21 mouse cellular contexts compared by ENCODE assay signal in the genomic region with DNA sequence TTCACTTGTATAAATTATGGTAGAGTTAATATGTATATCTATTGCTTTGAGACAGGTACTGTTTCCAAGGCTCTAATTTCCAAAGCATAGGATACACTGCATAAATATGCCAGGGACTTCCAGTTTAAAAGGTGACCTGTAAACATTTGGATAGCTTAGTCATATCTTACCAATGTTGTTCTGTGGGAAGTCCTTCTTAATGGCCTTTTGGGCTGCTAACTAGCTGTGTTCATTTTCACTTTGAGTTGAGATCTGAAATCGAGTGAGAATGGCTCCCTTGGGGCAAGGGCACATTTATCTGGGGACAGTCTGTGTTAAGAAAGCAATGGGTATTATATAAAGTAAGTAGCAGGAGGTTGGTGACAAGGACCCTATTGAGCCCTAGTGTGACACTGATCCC. TPM values are rescaled to one million over a fixed set of nuclear protein-coding genes. Genes with fewer than 3 reads are reported as not detected.
DNase-seq lines count a peak whose midpoint lies in the region; ATAC-seq and TF ChIP-seq lines count a peak whose summit lies in the region.
"Had no signal": no experiment of that assay in that cellular context is flagged by ENCODE, and none has a peak within 500 bp of the region (broad histone marks: within the 10 kb centered on the region; RNA-seq: fewer than 3 reads in every experiment).

No protein-coding gene starts in this region.

- DNase-seq in CH12.LX (ENCODE audit: extremely low read depth) = no peak
- DNase-seq in G1E (ENCODE audit: low spot score) = no peak
- no peak for DNase-seq in MEL (ENCODE audit: low read depth, low spot score)
- no peak for DNase-seq in urinary bladder, adult 2 months (ENCODE audit: low spot score)
- DNase-seq in ovary, postnatal 10 days (ENCODE audit: low spot score) = no peak
- DNase-seq in heart, adult 2 months = no peak
- DNase-seq: adrenal gland, adult 2 months; adrenal gland, adult 8-10 months; adrenal gland, postnatal 10 days; adrenal gland, postnatal 14 days; adrenal gland, postnatal 25 days; adrenal gland, postnatal 36 days; cerebellum, adult 11 months; cerebellum, adult 11-12 months; cerebellum, adult 18-20 months; cerebellum, adult 2 months; cerebellum, adult 8-10 months; cerebellum, adult 9-10 months had no signal

- peak; percentile 81 for TF ChIP-seq EP300 in CH12.LX (IDR thresholded peaks at IDR 0.05; ENCODE audit: low read length)
- TF ChIP-seq EP300 in MEL (IDR thresholded peaks at IDR 0.05; ENCODE audit: low read depth in 1 of 2, low read length in 2 of 2) = no peak
- no peak for TF ChIP-seq EP300 in heart, adult 2 months (IDR thresholded peaks at IDR 0.05; ENCODE audit: insufficient read depth, low read depth, low read length)

- peak overlapping the region; percentile 74; the same call in 1 of the 2 replicates for H3K27ac ChIP-seq in CH12.LX (ENCODE audit: insufficient read depth, low read depth)
- peak overlapping the region; percentile 11; the same call in 1 of the 2 replicates for H3K27ac ChIP-seq in MEL (ENCODE audit: control insufficient read depth, low read depth, low read length)
- no peak overlapping the region for H3K27ac ChIP-seq in heart, adult 2 months

- in situ Hi-C loops in CH12.LX (cut with MboI; ENCODE audit: low pct_ligation_motif_present, low pct_unique_long_range_greater_than_20kb, low sequenced_read_pairs) = loop anchor here (10.0 kb wide), 1 partner anchor 349 kb away; a partner anchor contains a TSS

- H3K9ac ChIP-seq in CH12.LX (ENCODE audit: insufficient read depth, low read depth) (peak overlapping the region; percentile 40; the same call in 1 of the 2 replicates), MEL (ENCODE audit: control insufficient read depth, low read depth, low read length, poor library complexity, severe bottlenecking) (no peak overlapping the region)
- no peak overlapping the region for H3K9ac ChIP-seq in heart, adult 2 months (ENCODE audit: low read depth, low read length)

- intact Hi-C loops in heart, adult 2 months (cut with DNase I) = loop anchor here (5.0 kb wide), 1 partner anchor 44 kb away; no protein-coding TSS in a partner anchor

- H3K4me3 ChIP-seq in CH12.LX (replicated peaks in 1 of 3; ENCODE audit: low read depth in 2 of 3, low read length in 2 of 3, poor library complexity in 1 of 3) (no peak overlapping the region), G1E (ENCODE audit: low read depth, low read length) (peak overlapping the region; percentile 31; the same call in 1 of the 2 replicates), MEL (ENCODE audit: control insufficient read depth in 1 of 2, insufficient read depth in 1 of 2, low read depth in 2 of 2, low read length in 2 of 2) (no peak overlapping the region)
- H3K4me3 ChIP-seq in heart, adult 2 months = no peak overlapping the region

- TF ChIP-seq CTCF in CH12.LX (conservative IDR thresholded peaks at IDR 0.05 in 1 of 2, IDR thresholded peaks at IDR 0.05 in 1 of 2; ENCODE audit: low read depth in 2 of 2, low read length in 2 of 2) (no peak), G1E (IDR thresholded peaks at IDR 0.05; ENCODE audit: low read depth, low read length) (no peak), MEL (IDR thresholded peaks at IDR 0.05 in 2 of 3, conservative IDR thresholded peaks at IDR 0.05 in 1 of 3; ENCODE audit: control insufficient read depth in 1 of 3, insufficient read depth in 1 of 3, low read depth in 2 of 3, low read length in 3 of 3, poor library complexity in 1 of 3, severe bottlenecking in 1 of 3) (no peak)
- no peak for TF ChIP-seq CTCF in heart, adult 2 months (IDR thresholded peaks at IDR 0.05)

- dilution Hi-C loops in CH12.LX (cut with MboI; ENCODE audit: extremely low pct_ligation_motif_present, extremely low pct_unique_long_range_greater_than_20kb, low sequenced_read_pairs) = no loop called here

- H3K4me2 ChIP-seq in CH12.LX (ENCODE audit: insufficient read depth, low read depth, poor library complexity, severe bottlenecking) = peak overlapping the region; percentile 77

- H3K9me3 ChIP-seq in CH12.LX (replicated peaks; ENCODE audit: low read length) (no peaks in the 10 kb centered on the region), G1E (replicated peaks) (no peaks in the 10 kb centered on the region), MEL (replicated peaks; ENCODE audit: insufficient read depth, low read length) (no peaks in the 10 kb centered on the region)

- TF ChIP-seq RAD21 in CH12.LX (IDR thresholded peaks at IDR 0.05; ENCODE audit: low read depth, low read length) (no peak), MEL (IDR thresholded peaks at IDR 0.05; ENCODE audit: low read depth, low read length) (no peak)

- H3K4me1 ChIP-seq in CH12.LX (ENCODE audit: control insufficient read depth in 1 of 2, insufficient read depth in 2 of 2) (peaks cover 37 to 61% of the 10 kb centered on the region in 2 experiments), G1E (ENCODE audit: insufficient read depth, low read depth, low read length) (peaks cover 87% of the 10 kb centered on the region), MEL (ENCODE audit: control insufficient read depth in 1 of 2, insufficient read depth in 2 of 2, low read length in 2 of 2) (peaks cover 4 to 60% of the 10 kb centered on the region in 2 experiments)
- peaks cover 9% of the 10 kb centered on the region for H3K4me1 ChIP-seq in heart, adult 2 months (ENCODE audit: control insufficient read depth, insufficient read depth, low read length)

- H3K27me3 ChIP-seq in CH12.LX (replicated peaks) (no peaks in the 10 kb centered on the region), G1E (ENCODE audit: insufficient read depth, low read length) (peaks cover 25% of the 10 kb centered on the region), MEL (ENCODE audit: control insufficient read depth in 1 of 2, insufficient read depth in 2 of 2, low read length in 2 of 2) (no peaks in the 10 kb centered on the region)
- H3K27me3 ChIP-seq in heart, adult 2 months (ENCODE audit: control insufficient read depth, insufficient read depth, low read length) = no peaks in the 10 kb centered on the region

- TF ChIP-seq POLR2A in CH12.LX (IDR thresholded peaks at IDR 0.05; ENCODE audit: low read depth, low read length) (no peak), MEL (IDR thresholded peaks at IDR 0.05; ENCODE audit: control insufficient read depth in 1 of 2, insufficient read depth in 1 of 2, low read depth in 1 of 2, low read length in 2 of 2, poor library complexity in 1 of 2) (no peak)
- no peak for TF ChIP-seq POLR2A in heart, adult 2 months (IDR thresholded peaks at IDR 0.05; ENCODE audit: insufficient read depth, low read depth, low read length)

- WGBS in heart, adult 2 months = 50% methylated on average over 1 of the region's 1 CpGs

- peaks cover 31% of the 10 kb centered on the region for H3K79me2 ChIP-seq in CH12.LX (replicated peaks; ENCODE audit: control insufficient read depth, extremely low read depth, insufficient read depth, poor library complexity, severe bottlenecking)
- peaks cover 7% of the 10 kb centered on the region for H3K79me2 ChIP-seq in MEL (ENCODE audit: control insufficient read depth, insufficient read depth, low read length, poor library complexity)
- H3K79me2 ChIP-seq in heart, adult 2 months (replicated peaks; ENCODE audit: control insufficient read depth, insufficient read depth, low read length) = no peaks in the 10 kb centered on the region

- H3K36me3 ChIP-seq in CH12.LX (replicated peaks in 1 of 2; ENCODE audit: control insufficient read depth in 1 of 2, insufficient read depth in 1 of 2, low read length in 1 of 2) (peaks cover 2 to 11% of the 10 kb centered on the region in 2 experiments), G1E (replicated peaks) (peaks cover 5% of the 10 kb centered on the region), MEL (ENCODE audit: control insufficient read depth in 1 of 2, insufficient read depth in 2 of 2, low read length in 2 of 2) (peaks cover 0 to 46% of the 10 kb centered on the region in 2 experiments; a peak in 2 of 4 replicates)
- H3K36me3 ChIP-seq in heart, adult 2 months (ENCODE audit: control insufficient read depth, insufficient read depth, low read length) = no peaks in the 10 kb centered on the region; the same call in 1 of the 2 replicates

- ATAC-seq in G1E (ENCODE audit: extremely low read depth, insufficient number of reproducible peaks, low FRiP score, poor library complexity, severe bottlenecking) = no peak
- ATAC-seq: activated CD4-positive, CD25-positive, alpha-beta regulatory T cell, adult 4 months; CD4-positive, CD25-positive, alpha-beta regulatory T cell, adult 4 months; Patski had no signal

TF ChIP-seq in CH12.LX, 34 proteins besides CTCF, POLR2A, EP300 and RAD21 (continues in another document):
- TF ChIP-seq NELFE (IDR thresholded peaks at IDR 0.05; ENCODE audit: low read depth, low read length) (no peak), RCOR1 (conservative IDR thresholded peaks at IDR 0.05; ENCODE audit: low read depth, low read length) (0 out of 2 replicates have a peak, but pooled peaks have one; percentile 17)

TF ChIP-seq in MEL, 35 proteins besides CTCF, POLR2A, EP300 and RAD21 (continues in another document):
- TF ChIP-seq USF1 (IDR thresholded peaks at IDR 0.05; ENCODE audit: low read depth, low read length) (no peak), JUND (IDR thresholded peaks at IDR 0.05; ENCODE audit: low read depth, low read length) (no peak), GABPA (IDR thresholded peaks at IDR 0.05; ENCODE audit: low read depth, low read length) (no peak)

RNA-seq across cellular contexts. Expression of a gene that starts 2.2 kb away (rescaled TPM):
- total RNA-seq in CH12.LX (2012; rRNA removed) (146 and 179 TPM in 2 replicates), CH12.LX (2014; rRNA removed) (124 and 134 TPM in 2 replicates), G1E (2014; fragmentation: Nextera tagmentation) (219 and 232 TPM in 2 replicates), G1E (2017) (155 and 178 TPM in 2 replicates), MEL (2012; rRNA removed) (2.4 and 3.2 TPM in 2 replicates)
- polyA plus RNA-seq in CH12.LX (2012; ENCODE audit: insufficient read length, low read depth) (222 and 269 TPM in 2 replicates), G1E (2012) (67.0 and 145 TPM in 2 replicates), MEL (2012; ENCODE audit: insufficient read depth in 1 of 2, insufficient read length in 2 of 2, low read depth in 1 of 2, low replicate concordance in 2 of 2, missing spikeins in 1 of 2) (10 to 100 TPM in 1 of 2 experiments, not detected in 1; 10.1 TPM)
- 5.9 and 6.8 TPM in 2 replicates for polyA plus RNA-seq in urinary bladder, adult 2 months (2012; rRNA removed)
- total RNA-seq in heart, adult 2 months (2021) = 1 to 10 TPM; 1.6 to 2.2 TPM
- 2.1 and 2.8 TPM in 2 replicates for polyA plus RNA-seq in heart, adult 2 months (2012; rRNA removed)

RNA-seq across cellular contexts. Expression of a gene that starts 17.8 kb away (rescaled TPM):
- total RNA-seq in CH12.LX (2012; rRNA removed) (15.6 and 21.6 TPM in 2 replicates), CH12.LX (2014; rRNA removed) (9.9 and 14.8 TPM in 2 replicates), G1E (2014; fragmentation: Nextera tagmentation) (41.4 and 46.8 TPM in 2 replicates), G1E (2017) (41.9 and 42.1 TPM in 2 replicates), MEL (2012; rRNA removed) (0.33 and 0.54 TPM in 2 replicates)
- polyA plus RNA-seq in CH12.LX (2012; ENCODE audit: insufficient read length, low read depth) (56.5 and 56.6 TPM in 2 replicates), G1E (2012) (15.4 and 17.3 TPM in 2 replicates), MEL (2012; ENCODE audit: insufficient read depth in 1 of 2, insufficient read length in 2 of 2, low read depth in 1 of 2, low replicate concordance in 2 of 2, missing spikeins in 1 of 2) (1 to 10 TPM in 1 of 2 experiments, not detected in 1; 1.8 TPM)
- polyA plus RNA-seq in urinary bladder, adult 2 months (2012; rRNA removed) = 6.5 and 7.3 TPM in 2 replicates
- under 1 TPM; 0.75 to 0.84 TPM for total RNA-seq in heart, adult 2 months (2021)
- 1.2 and 1.6 TPM in 2 replicates for polyA plus RNA-seq in heart, adult 2 months (2012; rRNA removed)
- polyA plus RNA-seq: activated CD4-positive, CD25-positive, alpha-beta regulatory T cell, adult 4 months had no signal
